Mouse (Mus musculus): ENCODE measurements around the gene Vmn1r23. TPM values are rescaled to one million over a fixed set of nuclear protein-coding genes. Genes with fewer than 3 reads are reported as not detected.
"Not testable (repeated sequence)": the region's sequence is repeated elsewhere in the genome, so short reads cannot be mapped to it uniquely, and the experiment has no call there.

Gene Vmn1r23
- polyA plus RNA-seq (2016; fragmentation: Nextera tagmentation; extraction: Ambion mirVana) = not detected in 2 replicates

DNA sequence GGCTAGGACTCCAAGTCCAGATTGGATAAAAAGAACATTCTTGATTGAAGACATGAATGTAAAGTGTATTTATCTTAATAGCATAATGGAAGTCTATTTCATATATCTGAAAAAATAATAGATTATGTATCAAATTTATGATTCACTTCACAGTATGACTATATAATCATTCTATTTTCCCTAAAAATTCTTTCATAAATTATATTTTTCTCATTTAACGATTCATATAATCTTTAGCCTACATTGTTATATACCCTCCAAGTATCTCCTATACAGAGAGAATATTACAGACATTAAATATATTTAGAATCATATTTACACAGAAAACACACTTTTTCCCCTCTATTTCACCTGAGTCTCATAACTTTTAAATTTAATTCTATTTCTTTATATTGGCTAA, at the start of gene Vmn1r23:
Gene Vmn1r23 (minus strand): TSS at position 101 of the 400 bp plus-strand sequence.
- H3K36me3 ChIP-seq (replicated peaks) = no peaks in the 10 kb centered on the region
- no peaks in the 10 kb centered on the region for H3K9me3 ChIP-seq
- DNase-seq (ENCODE audit: low spot score) = no peak
- no peaks in the 10 kb centered on the region for H3K27me3 ChIP-seq (replicated peaks; ENCODE audit: low read depth, poor library complexity, severe bottlenecking)
- 91% methylated on average over 1 of the region's 1 CpGs for WGBS
- no peaks in the 10 kb centered on the region for H3K4me1 ChIP-seq
- H3K4me3 ChIP-seq = no peak within 1 kb of the TSS
- no peak within 1 kb of the TSS for H3K27ac ChIP-seq (replicated peaks)

DNA sequence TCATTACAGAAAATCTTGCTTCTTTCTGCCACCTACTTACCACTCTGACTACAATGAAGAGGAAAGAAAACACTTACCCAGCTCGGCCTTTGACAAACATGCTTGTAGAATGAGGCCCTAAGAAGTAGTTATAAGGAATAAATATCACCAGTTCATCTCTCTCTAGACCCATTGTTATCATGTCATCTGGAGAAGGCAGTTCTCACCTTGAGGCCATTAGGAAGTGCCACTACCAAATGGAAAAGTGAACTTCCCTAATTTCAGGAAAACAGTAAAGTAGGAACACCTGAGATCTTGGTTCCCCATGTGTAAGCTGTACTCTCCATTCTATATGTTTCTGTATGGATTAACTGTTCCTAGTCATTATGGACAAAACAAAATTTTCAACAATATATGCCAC, 34.8 kb upstream of the Vmn1r23 start, which contains the start of gene Vmn1r24:
Gene Vmn1r24 (minus strand): TSS at position 101 of the 400 bp plus-strand sequence.
- not testable (repeated sequence) for H3K27me3 ChIP-seq (replicated peaks; ENCODE audit: low read depth, poor library complexity, severe bottlenecking); DNase-seq (ENCODE audit: low spot score); H3K36me3 ChIP-seq (replicated peaks); H3K4me3 ChIP-seq; H3K4me1 ChIP-seq; H3K27ac ChIP-seq (replicated peaks); H3K9me3 ChIP-seq
- WGBS = 88% methylated on average over 1 of the region's 1 CpGs

DNA sequence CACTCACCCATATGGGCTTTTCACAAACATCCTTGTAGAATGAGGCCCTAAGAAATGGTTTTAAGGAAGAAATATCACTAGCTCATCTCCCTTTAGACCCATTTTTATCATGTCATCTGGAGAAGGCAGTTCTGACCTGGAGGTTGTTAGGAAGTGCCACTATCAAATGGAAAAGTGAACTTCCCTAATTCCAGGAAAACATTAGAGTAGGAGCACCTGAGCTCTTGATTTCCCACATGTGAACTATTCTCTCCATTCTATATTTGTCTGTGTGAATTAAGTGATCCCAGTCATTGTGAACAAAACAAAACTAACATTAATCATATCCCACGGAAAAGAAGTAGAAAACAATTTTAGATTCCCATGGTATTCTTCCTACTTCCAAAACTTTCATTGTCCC, 18.7 kb downstream of the Vmn1r23 start, which contains the start of gene Vmn1r22:
Gene Vmn1r22 (minus strand): TSS at position 101 of the 400 bp plus-strand sequence.
- no peaks in the 10 kb centered on the region for H3K9me3 ChIP-seq
- no peaks in the 10 kb centered on the region for H3K27me3 ChIP-seq (replicated peaks; ENCODE audit: low read depth, poor library complexity, severe bottlenecking)
- no peak within 1 kb of the TSS for H3K27ac ChIP-seq (replicated peaks)
- H3K4me1 ChIP-seq = no peaks in the 10 kb centered on the region
- H3K4me3 ChIP-seq = no peak within 1 kb of the TSS
- H3K36me3 ChIP-seq (replicated peaks) = no peaks in the 10 kb centered on the region
- 83% methylated on average over 1 of the region's 1 CpGs for WGBS
- DNase-seq (ENCODE audit: low spot score) = no peak

Other genes starting within 250 kb of the Vmn1r23 start
- 19.1 and 21.0 TPM in 2 replicates for gene Pyurf, start 234.8 kb downstream of the Vmn1r23 start, polyA plus RNA-seq (2016; fragmentation: Nextera tagmentation; extraction: Ambion mirVana)
- 33.8 and 36.6 TPM in 2 replicates for gene Lancl2, start 224.3 kb downstream of the Vmn1r23 start, polyA plus RNA-seq (2016; fragmentation: Nextera tagmentation; extraction: Ambion mirVana)
- 63.3 and 66.0 TPM in 2 replicates for gene Vopp1, start 101.7 kb downstream of the Vmn1r23 start, polyA plus RNA-seq (2016; fragmentation: Nextera tagmentation; extraction: Ambion mirVana)
- gene Vmn1r21, start 76.5 kb downstream of the Vmn1r23 start, polyA plus RNA-seq (2016; fragmentation: Nextera tagmentation; extraction: Ambion mirVana) = not detected in 2 replicates
- gene Vmn1r22, start 18.8 kb downstream of the Vmn1r23 start, polyA plus RNA-seq (2016; fragmentation: Nextera tagmentation; extraction: Ambion mirVana) = not detected in 2 replicates
- gene Vmn1r24, start 34.7 kb upstream of the Vmn1r23 start, polyA plus RNA-seq (2016; fragmentation: Nextera tagmentation; extraction: Ambion mirVana) = not detected in 2 replicates
- not detected in 2 replicates for gene Vmn1r25, start 54.0 kb upstream of the Vmn1r23 start, polyA plus RNA-seq (2016; fragmentation: Nextera tagmentation; extraction: Ambion mirVana)
- gene Vmn1r26, start 88.3 kb upstream of the Vmn1r23 start, polyA plus RNA-seq (2016; fragmentation: Nextera tagmentation; extraction: Ambion mirVana) = not detected in 2 replicates